Mouse (Mus musculus) spleen, adult 2 months (tissue): Measurements from ENCODE around the gene Naaa. TPM values are rescaled to one million over a fixed set of nuclear protein-coding genes. Genes with fewer than 3 reads are reported as not detected.
A peak's percentile ranks its signal among the peaks of the same experiment; 100 is the strongest.

Experiments used
- DNase-seq, 2 experiments: peaks; one replicate each; pipeline versions ENCODE4 v3.0.0 to v3.0.0-alpha.2; 2012 to 2021; ENCODE audit warnings: low spot score in 2 of 2, low read depth in 1 of 2
- H3K27ac ChIP-seq: fragments of 200-500 bp; 2 replicates; pipeline ENCODE4 v1.5.1; 2012; ENCODE audit warnings: low read length, inconsistent platforms; ENCODE audit not compliant: insufficient read depth
- H3K27me3 ChIP-seq: fragments of 200-500 bp; 2 replicates; pipeline ENCODE4 v1.6.1; 2012; ENCODE audit warnings: mild to moderate bottlenecking, moderate library complexity, low read length, inconsistent platforms; ENCODE audit not compliant: control insufficient read depth, insufficient read depth
- H3K36me3 ChIP-seq: fragments of 200-500 bp; 2 replicates; pipeline ENCODE4 v1.6.1; 2012; ENCODE audit warnings: mild to moderate bottlenecking, low read length, inconsistent platforms; ENCODE audit not compliant: control insufficient read depth, insufficient read depth
- H3K4me1 ChIP-seq: fragments of 200-500 bp; 2 replicates; pipeline ENCODE4 v1.6.1; 2011; ENCODE audit warnings: inconsistent platforms; ENCODE audit not compliant: control insufficient read depth, insufficient read depth, insufficient read length
- H3K4me3 ChIP-seq: fragments of 200-500 bp; 2 replicates; pipeline ENCODE4 v1.5.1; 2011; ENCODE audit warnings: mild to moderate bottlenecking, inconsistent platforms; ENCODE audit not compliant: insufficient read depth, insufficient read length; ENCODE audit errors: extremely low read depth
- CTCF ChIP-seq: fragments of 200-500 bp; IDR thresholded peaks from 2 replicates; pipeline ENCODE4 v1.5.1; 2011; ENCODE audit warnings: mild to moderate bottlenecking, inconsistent platforms; ENCODE audit not compliant: insufficient read depth, insufficient read length, insufficient replicate concordance; ENCODE audit errors: extremely low read depth
- POLR2A ChIP-seq: fragments of 200-500 bp; IDR thresholded peaks from 2 replicates; pipeline ENCODE4 v1.6.1; 2011; ENCODE audit warnings: low read depth, low read length, inconsistent platforms
- WGBS: fragments of 180-500 bp; shearing (Covaris S2); methylation state at CpG from one replicate; pipeline ENCODE4 v1.1.7; 2018; 5-methylcytosine and 5-hydroxymethylcytosine counted together
- polyA plus RNA-seq: library from polyadenylated mRNA; depleted of rRNA; stranded (reverse); fragments of >200 nt; gene quantifications from 2 replicates; pipeline ENCODE4 v1.2.3, GENCODE M21; 2012

Gene Naaa
- polyA plus RNA-seq, 1 experiment, result 65.5 TPM

- no peak overlapping the region for H3K27ac ChIP-seq
- no peak for TF ChIP-seq POLR2A
- no peak for TF ChIP-seq CTCF
- no peaks in the 10 kb centered on the region for H3K27me3 ChIP-seq
- DNase-seq, result peak in 1 of 2 experiments; percentile 19
- no peaks in the 10 kb centered on the region for H3K36me3 ChIP-seq
- 10% methylated on average over 9 of the region's 9 CpGs for WGBS
- no peak overlapping the region for H3K4me3 ChIP-seq
- no peaks in the 10 kb centered on the region for H3K4me1 ChIP-seq
Measured at GRCm38 (mm10) chr5:92245483-92245882, 32.5 kb downstream of the Naaa start.

GRCm38 (mm10) chr5:92244900-92245299, 33.1 kb downstream of the Naaa start:
- Histone ChIP-seq H3K36me3 (no peaks in the 10 kb centered on the region), H3K4me1 (no peaks in the 10 kb centered on the region), H3K27me3 (no peaks in the 10 kb centered on the region), H3K4me3 (no peak overlapping the region), H3K27ac (no peak overlapping the region)
- no peak for TF ChIP-seq CTCF
- 92% methylated on average over 2 of the region's 2 CpGs for WGBS
- no peak for DNase-seq

- DNase-seq, result no peak
- H3K4me3 ChIP-seq, result no peak overlapping the region
- TF ChIP-seq POLR2A (no peak), CTCF (no peak)
- H3K36me3 ChIP-seq, result no peaks in the 10 kb centered on the region
- no peak overlapping the region for H3K27ac ChIP-seq
- H3K4me1 ChIP-seq, result no peaks in the 10 kb centered on the region
- WGBS, result 93% methylated on average over 12 of the region's 12 CpGs
- H3K27me3 ChIP-seq, result no peaks in the 10 kb centered on the region
Measured at GRCm38 (mm10) chr5:92240769-92241168, 37.2 kb downstream of the Naaa start.

DNA sequence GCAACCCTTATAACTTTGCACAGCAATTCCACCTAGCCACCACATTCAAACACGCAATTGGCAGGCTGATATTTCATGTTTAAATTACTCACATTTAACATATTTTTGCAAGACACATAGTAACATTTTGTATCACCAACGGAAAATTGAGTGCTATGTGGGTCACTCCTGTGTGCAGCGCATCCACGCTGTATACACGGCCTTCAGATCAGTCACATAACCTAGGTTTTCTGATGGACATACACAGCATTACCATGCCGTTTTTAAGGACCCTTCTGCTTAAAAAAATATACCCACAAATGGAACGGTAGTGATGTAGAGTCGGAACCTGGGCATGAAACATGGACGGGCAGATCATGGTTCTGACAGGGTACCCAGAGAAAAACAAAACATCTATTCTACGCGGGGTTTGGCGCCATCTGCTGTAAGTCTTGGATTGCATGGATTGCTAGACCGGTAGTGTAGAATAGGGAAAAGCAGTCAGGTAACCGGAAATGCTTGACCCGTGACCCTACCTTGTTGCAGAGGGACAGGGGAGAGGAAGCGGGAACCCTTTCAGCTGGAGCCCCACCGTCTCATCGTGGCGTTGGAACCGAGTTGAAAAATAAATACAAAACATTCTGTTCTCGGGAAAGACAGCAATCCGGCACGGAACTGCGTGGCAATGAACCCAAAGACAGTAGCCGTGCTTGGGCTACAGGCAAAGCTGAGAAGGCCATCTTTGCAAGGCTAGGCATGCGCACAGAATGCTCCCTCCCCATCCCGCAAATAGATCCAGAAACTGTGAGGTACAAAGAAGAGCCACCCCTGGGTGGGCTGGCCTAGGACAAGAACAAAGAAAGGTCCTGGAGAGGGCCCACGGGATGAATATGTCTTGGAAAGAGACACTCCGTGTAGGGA, 38.4 kb downstream of the Naaa start:
- TF ChIP-seq POLR2A, result no peak
- peak; percentile 17; the same call in 1 of the 2 replicates for TF ChIP-seq CTCF
- Histone ChIP-seq H3K27me3 (no peaks in the 10 kb centered on the region), H3K27ac (no peak overlapping the region), H3K36me3 (no peaks in the 10 kb centered on the region), H3K4me1 (no peaks in the 10 kb centered on the region), H3K4me3 (no peak overlapping the region)
- 44% methylated on average over 29 of the region's 29 CpGs for WGBS
- no peak for DNase-seq

GRCm38 (mm10) chr5:92234939-92235557, 42.9 kb downstream of the Naaa start:
- DNase-seq, result no peak
- no peak overlapping the region for H3K4me3 ChIP-seq
- WGBS, result 12% methylated on average over 5 of the region's 5 CpGs
- no peak overlapping the region for H3K27ac ChIP-seq
- no peaks in the 10 kb centered on the region for H3K36me3 ChIP-seq
- no peak for TF ChIP-seq POLR2A
- TF ChIP-seq CTCF, result no peak
- no peaks in the 10 kb centered on the region for H3K4me1 ChIP-seq
- no peaks in the 10 kb centered on the region for H3K27me3 ChIP-seq

GRCm38 (mm10) chr5:92233366-92233765, 44.6 kb downstream of the Naaa start:
- 77% methylated on average over 4 of the region's 4 CpGs for WGBS
- no peaks in the 10 kb centered on the region for H3K36me3 ChIP-seq
- no peak overlapping the region for H3K4me3 ChIP-seq
- H3K4me1 ChIP-seq, result no peaks in the 10 kb centered on the region
- no peak for TF ChIP-seq CTCF
- TF ChIP-seq POLR2A, result no peak
- DNase-seq, result no peak
- H3K27ac ChIP-seq, result no peak overlapping the region
- H3K27me3 ChIP-seq, result no peaks in the 10 kb centered on the region

DNA sequence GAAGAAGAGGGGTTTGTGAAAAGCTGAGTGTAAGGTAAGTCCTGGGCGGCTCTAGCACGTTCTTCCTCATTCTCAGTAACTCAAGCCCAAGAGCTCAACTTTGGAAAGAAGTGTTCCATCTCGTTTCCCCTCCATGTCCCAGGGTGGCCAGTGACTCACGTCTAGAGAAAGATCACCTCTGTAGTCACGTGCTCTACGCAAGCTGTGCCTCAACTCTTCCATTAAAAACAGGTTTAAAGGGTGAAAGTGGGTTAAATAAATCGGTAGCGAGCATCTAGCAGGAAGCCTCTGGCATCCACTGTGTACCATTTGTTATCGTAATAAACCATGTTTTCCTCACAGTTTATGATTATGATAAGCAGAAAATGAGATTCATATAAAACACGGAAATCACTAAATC, 46.1 kb downstream of the Naaa start:
- H3K27me3 ChIP-seq, result no peaks in the 10 kb centered on the region
- WGBS, result 82% methylated on average over 10 of the region's 10 CpGs
- no peak for TF ChIP-seq CTCF
- no peak for TF ChIP-seq POLR2A
- DNase-seq, result no peak
- H3K4me3 ChIP-seq, result no peak overlapping the region
- H3K4me1 ChIP-seq, result no peaks in the 10 kb centered on the region
- H3K36me3 ChIP-seq, result no peaks in the 10 kb centered on the region
- no peak overlapping the region for H3K27ac ChIP-seq
